Mouse (Mus musculus): ENCODE results near the gene Klhl29. TPM values are rescaled to one million over a fixed set of nuclear protein-coding genes. Genes with fewer than 3 reads are reported as not detected.

The Klhl29 gene
- total RNA-seq, 2 experiments from 2014 or later: 13.7 to 16.7 TPM

DNA sequence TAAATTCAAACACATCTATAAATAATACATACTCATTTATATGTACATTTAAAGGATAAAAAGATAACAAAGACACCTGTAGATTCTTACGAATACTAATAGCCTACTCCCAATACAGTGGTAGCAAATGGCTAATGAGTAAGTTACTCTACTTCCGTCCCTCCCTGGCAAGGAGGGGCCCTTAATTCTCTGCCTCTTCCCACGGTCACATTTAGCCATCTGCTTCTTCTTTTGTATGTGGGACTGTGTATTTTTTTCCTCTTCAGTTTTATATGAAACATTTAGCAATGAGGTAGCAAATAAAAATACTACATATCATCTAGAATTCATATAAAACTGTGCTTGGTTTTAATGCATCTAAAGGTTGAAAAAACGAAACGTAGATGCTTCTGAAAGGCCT, 73.6 kb downstream of the Klhl29 start:
- DNase-seq: no peak

DNA sequence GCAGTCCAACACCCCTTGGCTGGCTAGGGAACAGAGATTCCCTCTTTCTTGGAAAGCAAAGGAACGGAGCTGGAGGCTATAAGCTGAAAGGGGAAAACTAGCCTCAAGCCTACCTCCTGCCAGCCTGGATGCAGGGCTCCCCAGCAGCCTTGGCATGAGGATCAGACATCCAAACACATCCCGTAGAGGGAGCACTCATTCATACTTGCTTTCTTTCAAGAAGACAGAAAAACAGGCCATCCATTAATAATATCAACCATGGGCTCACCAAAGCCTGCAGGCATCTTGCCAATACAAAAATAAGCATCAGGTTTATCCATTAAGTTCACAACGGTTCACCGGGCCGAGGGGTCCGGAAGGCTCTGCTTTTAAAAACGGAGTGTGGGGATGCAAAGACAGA, 79.1 kb downstream of the Klhl29 start:
- DNase-seq: no peak

DNA sequence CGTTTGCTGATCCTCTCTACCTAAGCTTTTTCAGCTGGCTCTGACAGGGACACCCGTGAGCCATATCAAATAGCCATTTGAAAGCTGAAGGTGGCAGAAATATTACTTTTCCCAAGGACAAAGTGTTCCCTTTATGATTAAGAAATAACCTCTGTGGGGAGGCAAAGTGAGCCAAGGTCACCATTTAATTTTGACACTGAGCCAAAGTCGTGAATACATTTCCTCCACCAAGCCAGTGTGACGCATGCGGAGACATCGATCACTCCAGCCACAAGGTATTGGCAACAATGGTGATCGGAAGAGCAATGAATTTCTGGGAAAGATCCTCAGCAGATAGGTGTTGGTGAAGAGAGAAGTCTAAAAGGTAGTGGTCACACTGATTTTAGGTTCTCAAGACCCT, 83.2 kb downstream of the Klhl29 start:
- DNase-seq: peak; percentile 61 to 63

DNA sequence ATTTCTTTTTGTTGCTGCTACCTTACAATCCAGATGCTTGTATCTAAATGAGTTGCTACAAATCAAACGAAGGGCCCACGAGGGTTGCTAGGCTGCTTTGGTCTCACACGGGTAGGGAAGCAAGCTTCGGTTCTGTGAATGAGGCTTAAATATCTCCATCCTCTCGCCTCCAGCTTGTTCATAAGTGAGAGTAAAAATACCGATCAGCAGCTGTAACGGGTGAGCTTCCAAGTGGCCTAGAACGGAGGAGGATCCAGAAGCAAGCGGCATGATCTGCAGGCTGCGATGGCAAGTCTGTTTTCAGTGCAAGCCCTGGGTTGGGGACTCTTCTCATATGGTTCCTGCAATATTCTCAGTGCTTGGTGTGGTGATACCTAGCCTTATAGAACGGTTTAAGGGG, 89.9 kb downstream of the Klhl29 start:
- DNase-seq: no peak

DNA sequence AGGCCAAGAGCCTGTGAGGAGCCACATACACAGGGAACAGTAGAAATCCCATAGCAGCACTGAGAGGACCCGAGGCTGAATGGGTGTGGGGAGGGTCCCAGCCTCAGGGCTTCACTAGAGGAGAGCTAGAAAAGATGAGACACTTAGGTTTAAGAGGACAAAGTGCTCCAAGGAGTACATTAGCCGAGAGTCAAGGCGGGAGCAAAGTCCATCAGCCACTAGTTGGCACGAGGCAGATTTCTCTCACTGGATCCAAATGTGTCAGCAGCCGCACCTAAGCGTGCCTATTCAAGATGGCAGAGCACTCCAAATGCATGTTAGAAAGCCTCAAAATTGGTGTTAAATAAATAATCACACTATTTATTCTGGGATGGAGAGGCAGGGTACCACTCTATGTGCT, 90.5 kb downstream of the Klhl29 start:
- no peak for DNase-seq

DNA sequence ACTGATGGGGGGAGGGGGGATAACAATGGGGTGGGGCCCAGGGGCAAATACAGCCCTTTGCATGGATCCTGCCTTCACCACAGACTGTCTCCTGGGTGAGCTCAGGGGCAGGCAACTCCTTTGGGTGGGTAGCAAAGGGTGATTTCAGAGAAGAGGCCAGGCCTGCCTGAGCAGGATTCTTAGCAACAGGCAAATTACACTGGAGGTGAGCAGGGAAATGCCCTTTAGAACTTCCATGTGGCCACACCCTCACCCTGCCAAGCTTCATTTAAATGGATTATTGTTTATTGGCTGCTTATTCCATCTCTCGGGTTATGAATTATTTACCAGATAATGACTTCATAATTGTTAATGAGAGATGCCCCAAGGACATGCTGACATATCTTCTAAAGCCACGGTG, 91.8 kb downstream of the Klhl29 start:
- no peak for DNase-seq

DNA sequence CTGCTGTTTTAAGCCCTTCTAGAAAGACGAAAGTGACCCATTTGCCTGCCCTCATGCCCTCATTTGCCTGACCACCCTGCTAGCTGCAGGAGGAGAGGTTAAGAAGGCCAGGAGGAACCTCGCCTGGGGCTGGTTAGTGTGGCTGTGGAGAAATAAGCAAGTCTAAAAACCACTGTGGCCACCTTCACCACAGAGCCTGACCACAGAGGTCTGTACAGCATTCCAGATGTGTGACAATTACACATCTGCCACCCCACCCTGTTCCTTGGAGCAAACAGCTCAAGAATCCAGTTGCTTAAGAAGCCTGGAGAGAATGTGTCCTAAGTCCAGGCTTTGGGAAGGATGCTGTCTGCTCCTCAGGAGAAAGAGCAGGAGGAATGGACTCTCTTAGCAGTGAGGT, 92.9 kb downstream of the Klhl29 start:
- DNase-seq: no peak

DNA sequence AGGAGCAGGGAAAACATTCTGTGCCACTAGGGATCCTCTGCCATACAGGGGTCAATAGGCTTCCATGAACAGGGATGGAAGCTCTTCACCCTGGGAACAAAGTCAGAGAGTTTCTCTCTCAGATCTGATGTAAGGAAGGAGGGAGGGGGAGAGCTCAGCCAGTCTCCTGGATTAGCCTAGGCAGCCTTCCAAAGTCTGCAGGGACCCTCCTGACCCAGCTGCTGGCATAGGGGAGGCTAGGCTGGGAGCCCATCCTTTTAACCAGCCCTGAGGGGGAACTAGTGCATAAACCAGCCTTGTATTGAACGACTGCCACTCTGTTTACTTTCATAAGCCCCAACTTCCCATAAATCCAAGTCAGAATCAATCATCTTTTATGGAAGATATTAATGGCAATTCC, 95.6 kb downstream of the Klhl29 start:
- no peak for DNase-seq

DNA sequence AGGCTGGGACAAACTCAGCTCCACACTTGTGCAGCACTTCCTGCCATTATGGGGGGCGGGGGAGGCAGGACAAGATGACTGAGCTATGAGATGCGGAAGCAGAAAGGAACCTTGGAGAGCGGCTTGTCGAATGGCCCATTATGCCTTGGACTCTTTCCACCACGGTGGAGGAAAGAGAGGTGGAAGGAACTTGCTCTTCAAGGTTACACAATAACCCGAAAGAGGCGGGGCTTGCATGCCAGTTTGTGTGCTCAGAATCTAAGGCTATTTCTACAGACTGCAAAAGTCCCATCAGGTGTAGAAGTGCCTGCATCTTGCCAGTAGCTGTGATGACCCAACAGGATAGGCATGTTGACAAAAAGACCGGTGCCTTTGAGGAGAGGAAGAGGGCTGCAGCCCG, 98.5 kb downstream of the Klhl29 start:
- DNase-seq: peak; percentile 53 to 59

DNA sequence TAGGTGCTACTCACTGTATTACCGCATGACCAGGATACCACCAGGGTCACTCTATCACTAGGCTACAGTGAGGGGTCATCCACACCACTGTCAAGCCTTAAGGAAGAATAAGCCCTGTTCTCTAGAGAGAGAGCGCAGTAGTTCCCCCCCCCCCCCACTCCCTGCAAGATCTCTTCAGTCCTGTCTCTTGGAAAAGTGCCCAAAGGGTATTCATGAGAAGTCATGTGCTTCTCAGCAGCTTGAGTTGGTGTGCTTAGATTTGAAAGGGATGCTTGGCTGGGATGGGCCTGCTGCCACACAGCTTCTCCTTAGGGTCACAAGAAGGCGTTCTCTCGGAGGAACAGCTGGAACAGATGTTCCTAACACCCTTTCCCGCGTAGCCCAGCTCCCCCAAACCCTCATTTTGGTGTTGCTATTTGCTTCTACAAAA, 100.0 kb downstream of the Klhl29 start:
- DNase-seq: no peak

DNA sequence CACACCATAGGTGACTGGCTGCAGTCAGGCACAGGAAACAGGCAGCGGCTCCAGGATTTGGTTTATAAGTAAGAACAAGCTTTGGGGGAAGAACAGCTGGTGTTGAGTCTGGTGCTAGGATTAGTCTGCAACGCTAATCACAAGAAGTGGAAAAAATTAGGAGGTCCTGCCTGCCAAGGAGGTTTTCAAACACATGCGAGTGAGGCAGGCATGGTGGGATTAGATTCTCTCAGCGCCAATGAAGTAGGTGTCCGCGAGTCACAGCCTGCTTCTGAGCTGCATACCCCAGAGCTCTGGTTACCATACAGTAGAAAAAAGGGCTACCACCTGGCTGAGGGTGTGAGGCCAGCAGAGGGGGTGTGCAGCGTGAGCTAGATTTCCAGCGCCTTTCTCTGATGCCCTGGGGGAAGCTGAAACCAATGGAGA, 101.0 kb downstream of the Klhl29 start:
- DNase-seq: no peak

DNA sequence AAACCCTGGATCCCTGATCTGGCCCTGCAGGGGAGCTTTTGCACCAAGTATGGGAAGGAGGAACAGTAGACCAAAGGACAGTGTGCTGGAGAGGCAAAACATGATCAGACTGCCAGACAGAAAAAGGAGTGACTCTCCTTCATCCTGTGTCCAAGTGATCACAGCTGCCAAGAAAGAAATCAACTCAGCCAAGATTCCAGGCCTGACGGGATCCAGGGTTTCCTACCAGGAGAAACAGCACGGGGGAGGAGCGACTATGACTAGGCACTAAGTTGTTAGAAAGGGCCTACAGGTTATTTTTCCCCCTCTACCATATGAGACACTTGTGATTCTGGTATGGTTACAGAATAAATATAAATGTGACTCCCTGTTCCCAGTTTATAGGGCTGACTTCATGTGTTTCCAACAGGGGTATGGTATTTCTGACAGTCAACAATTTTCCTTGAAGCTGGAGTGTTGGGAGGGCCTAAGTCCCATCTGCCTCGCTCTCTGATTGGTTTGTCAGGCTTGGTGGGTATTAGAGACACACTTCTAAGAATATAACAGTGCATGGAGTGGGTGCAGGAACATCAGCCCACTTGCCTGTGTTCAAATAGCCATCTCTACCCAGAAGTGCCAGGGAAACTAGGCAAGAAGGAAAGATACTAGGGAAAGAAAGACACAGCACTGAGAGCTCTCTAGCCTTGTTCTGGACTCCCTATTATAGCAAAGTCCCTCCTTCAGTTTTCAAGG, 102.0 kb downstream of the Klhl29 start:
- peak; percentile 36 to 52 for DNase-seq

DNA sequence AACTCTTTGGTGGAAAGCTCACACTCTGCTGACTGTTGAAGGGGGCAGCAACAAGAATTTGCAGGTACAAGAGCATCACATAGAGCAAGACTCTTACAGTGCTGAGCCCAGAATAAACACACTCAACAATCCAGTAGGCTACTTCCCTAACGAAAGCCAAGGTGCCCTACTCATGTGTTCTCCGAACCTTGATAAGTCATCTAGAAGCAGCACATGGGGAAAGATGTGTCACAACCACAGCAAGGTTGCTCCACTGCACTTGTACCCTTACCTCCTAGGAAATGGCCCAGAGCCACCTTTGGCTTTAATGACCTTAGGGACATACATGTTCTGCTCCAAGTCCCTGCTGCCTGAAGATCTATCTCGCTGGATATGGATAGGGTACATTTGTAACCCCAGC, 105.0 kb downstream of the Klhl29 start:
- DNase-seq: no peak

DNA sequence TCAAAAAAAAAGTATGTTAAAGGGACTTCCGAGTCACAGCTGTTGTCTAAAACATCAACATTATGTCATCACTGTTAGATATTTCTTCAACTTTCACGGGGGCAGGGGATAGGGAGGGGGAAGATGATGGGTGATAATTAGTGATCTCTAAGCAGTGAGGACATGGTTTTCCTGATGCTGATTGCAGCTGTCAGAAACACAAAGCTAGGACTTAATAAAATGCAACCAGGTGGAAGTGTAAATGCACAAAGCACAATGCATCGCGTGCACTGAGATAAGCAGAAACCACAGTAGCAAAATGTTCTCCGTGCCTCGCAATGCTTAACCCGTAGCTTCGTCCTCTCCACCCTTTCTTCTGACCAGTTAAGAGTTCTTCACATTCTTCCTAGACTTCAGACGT, 105.5 kb downstream of the Klhl29 start:
- no peak for DNase-seq

DNA sequence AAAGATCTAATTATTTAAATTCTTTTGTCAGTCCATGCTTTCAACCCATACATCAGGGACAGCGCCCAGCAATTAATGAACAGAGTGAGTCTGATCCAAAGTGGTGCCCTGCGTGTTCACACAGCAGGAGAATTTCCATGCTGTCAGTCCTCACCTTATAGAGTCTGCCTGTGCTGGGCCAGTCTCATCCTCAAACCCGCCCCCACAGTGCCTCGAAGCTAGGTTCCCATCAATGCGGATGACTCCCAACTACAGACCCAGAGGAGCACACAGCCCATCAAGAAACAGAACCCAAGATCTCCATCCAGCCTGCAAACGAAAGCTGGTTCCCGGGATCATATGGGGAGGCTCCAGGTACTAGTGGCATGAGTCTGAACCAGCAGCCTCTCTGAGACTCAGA, 106.4 kb downstream of the Klhl29 start:
- no peak for DNase-seq

DNA sequence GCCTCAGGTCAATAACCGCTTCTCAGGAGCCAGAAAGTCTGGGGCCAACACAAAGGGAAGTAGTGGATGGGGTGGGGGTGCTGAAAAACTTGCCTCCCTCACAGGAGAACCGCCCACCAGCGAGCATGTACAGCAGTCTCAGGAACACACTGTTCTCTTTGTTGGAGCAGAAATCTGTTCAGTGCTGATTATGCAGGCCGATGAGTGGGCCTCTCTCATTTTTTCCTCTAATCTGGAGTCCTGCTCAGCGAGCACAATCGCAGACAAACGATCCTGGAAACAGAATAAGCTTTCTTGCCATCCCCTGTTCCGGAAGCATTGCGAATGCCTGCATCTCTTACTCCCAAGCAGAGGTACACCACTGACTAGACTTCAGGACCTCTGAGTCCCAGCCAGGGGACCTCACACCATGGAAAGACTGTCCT, 107.3 kb downstream of the Klhl29 start:
- no peak for DNase-seq

DNA sequence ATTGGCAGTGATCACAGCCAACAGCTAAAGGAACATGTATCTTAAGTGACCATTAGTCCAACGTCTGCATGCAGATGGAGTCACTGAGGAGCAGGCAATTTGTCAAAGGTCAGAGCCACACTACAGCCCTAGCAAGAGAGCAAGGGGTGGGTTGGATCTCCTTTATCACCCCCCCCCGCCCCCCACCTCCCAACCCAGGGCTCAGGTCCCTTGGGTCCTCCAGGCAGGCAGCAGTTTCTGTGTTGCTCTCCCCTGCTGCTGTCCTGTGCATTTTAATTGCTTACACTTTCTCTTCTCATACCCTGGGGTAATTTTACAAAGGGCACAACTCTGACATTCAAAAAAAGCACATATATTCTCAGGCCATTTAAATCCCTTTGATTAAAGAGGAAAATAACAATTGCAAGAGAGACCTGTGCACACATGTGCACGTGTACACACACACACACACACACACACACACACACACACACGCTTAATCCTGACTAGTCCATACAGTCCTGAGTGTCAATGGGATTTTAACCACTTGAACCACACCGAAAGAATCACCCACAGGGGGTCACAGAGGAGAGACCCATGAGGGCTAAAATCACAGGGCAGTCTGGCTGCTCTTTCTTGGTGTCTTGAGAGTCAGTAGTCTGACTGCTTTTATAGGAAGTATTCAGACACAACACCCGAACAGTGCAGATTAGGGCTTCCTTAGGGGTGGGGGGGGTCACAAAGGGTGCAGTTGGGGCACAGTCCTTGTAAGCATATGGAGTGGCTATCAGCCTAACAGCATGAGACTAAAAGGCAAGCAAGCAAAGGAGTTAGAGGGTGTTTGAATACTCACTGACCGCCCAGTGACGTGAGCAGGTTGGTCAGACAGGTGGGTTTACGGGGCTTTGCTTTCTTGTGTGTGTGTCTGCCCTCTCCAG, 108.0 kb downstream of the Klhl29 start:
- DNase-seq: no peak

DNA sequence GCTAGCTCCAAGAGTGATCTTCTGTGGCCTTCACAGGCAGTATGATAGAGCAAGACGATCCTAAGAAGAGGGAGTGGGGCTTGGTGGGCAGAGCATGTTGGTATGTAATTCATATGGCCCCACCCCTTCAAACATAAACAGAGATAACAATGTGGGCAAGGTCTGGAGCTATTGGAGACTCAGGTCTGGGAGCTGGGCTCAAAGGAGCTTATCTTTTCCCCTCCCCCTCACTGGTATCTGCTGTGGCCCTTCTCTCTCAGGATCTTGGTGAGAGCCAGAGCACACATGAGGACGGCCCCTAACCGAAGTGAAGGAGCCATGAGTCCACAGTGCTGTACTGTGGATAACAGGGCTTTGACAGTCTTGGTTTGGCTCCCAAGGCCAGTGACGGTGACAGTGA, 108.7 kb downstream of the Klhl29 start:
- DNase-seq: no peak

DNA sequence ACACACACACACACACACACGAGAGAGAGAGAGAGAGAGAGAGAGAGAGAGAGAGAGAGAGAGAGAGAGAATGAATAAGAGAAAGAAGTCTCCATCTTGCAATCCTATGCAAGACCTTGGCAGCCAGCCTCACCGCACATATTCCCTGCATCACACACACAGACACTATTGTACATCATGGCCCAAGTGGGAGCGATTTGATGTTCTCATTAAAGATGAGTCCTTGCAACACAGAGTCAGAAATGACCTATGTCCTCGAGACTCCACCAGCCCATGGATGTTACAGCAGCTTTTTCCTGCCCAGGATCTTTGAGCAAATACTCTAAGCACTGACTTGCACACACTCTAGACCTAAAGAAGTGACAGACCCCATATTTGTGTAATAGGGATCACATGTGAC, 114.0 kb downstream of the Klhl29 start:
- DNase-seq: no peak

DNA sequence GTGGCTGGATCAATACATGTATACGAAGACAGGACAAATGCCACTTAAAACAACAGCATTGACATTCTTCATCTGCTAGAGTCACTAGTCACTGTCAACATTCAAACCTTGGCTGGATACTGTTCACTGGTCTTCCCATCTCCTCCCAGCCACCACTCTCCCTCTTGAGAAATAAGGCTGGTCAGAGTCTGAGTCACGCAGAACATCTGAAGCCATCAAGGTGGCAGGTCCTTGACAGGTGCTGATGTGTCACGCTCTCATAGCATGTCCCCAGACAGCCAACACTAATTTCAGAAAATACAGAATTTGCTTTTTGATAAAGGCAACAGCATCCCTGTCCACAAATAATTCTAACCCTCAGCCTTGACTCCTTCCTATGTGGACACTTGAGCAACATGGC, 116.7 kb downstream of the Klhl29 start:
- no peak for DNase-seq

DNA sequence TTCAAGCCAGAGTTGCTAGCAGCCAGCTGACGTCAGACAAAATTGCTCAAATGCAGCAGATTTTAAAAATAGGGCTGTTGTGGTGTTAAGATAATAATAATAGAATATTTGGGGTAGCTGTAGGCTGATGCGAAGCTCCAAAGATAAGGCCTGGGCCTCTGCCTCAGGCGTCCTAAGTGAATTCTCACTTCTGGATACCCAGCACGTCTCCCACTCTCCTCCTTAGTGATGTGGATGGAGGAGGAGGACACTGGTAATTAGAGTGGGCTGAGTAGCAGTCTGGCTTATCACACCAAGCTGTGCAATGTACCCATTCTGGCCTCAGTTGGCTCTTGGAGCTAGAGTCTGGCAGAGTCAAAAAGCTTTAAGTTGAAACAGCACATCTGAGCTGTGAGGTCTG, 118.3 kb downstream of the Klhl29 start:
- DNase-seq: no peak

DNA sequence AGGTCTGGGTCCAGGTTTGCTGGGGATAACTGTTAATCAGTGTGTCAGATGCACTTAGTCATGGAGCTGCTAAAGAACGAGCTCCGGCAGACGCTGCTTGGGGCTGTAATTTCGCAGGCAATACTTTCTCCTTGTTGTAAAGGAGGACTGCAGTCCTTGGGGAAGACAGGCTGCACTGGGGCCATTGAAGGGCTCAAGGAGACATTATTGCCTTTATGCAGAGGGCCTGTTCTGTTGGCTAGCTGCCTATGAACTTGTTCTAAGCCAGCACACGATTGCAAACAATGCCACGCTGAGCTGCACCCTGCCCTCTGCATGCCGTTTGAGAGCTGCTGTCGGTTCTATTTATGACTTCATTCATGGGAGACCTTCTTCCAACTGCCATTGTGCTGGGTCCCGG, 120.4 kb downstream of the Klhl29 start:
- peak; percentile 27 to 35 for DNase-seq

DNA sequence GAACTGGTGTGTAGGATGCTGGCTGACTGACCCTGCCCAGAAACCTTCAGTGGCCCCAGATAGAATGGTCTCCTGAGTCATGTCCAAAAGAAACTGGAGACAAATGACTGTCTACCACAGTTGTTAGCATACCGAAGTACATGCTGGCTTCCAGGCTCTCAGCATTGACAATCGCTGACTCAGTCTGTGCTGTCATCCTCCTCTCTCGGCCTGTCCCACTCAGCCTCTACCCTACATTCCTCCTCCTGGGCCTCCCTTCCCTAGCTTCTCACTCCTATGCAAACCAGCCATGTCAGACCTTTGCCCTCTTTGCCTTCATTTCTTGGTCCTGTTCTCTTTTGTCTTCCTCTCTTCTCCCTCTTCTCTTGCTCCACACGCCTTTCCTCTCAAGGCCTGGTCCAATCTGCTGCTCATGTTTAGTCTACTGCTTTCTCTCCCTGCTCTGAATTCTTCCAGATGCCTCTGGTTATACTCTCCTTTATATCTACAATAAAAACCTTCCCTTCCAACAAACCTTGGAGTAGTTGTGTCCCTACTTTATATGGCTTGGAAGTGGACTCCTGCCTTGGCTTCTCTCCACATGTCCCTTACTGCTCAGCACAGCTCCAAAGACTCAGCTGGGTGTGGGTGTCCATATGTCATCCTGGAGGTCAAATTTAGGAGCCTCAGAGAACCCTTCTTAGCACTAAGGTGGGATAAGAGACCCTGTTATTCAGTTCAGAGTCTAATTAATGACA, 121.1 kb downstream of the Klhl29 start:
- peak; percentile 59 to 61 for DNase-seq
